Mouse (Mus musculus) fat pad, adult 2 months (tissue): Measurements from ENCODE around the gene Olfr1102.

Source experiments
- DNase-seq: peaks from one replicate; pipeline ENCODE4 v3.0.0-alpha.2; 2011; ENCODE audit warnings: low read depth, low spot score; ENCODE audit errors: extremely low read depth

Gene Olfr1102

DNA sequence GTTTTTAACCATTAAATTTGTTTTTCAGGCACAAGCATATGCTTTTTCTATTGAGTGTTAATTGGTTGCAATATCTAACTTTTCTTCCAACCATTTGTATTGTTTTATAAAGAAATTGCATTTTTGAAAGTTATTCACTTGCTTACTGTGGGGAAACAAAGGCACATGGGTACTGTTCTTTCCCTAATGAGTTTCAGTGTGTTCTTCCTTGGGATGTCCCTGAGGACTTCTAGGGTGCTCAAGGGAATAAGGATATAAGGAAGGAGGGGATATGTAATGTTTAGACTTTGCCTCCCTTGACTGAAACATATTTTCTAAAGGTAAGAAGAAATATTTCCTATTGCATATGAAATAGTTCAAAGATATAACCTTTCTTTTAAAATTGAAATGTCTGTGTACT, at the start of gene Olfr1102:
Gene Olfr1102 (plus strand): TSS at position 301 of the 400 bp plus-strand sequence.
- no peak for DNase-seq

DNA sequence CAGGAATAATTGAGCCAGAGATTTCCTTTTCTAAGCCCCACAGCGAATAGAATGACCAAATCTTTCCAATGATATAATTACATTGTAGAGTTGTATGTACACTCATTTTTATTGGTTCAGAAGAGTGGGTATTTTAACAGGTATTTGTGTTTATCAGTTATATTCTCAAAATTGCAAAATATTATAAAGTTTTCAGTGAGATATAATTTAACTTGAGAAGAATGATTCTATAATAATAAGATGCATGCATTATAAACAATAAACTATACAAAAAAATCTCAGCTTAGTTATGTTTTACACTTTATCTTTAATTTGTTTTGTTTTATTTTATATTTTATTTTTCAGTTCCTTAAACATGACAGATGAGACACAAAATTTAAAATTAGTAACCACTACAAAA, 37.6 kb upstream of the Olfr1102 start, which contains the start of gene Olfr1099:
Gene Olfr1099 (minus strand): TSS at position 101 of the 400 bp plus-strand sequence.
- no peak for DNase-seq

DNA sequence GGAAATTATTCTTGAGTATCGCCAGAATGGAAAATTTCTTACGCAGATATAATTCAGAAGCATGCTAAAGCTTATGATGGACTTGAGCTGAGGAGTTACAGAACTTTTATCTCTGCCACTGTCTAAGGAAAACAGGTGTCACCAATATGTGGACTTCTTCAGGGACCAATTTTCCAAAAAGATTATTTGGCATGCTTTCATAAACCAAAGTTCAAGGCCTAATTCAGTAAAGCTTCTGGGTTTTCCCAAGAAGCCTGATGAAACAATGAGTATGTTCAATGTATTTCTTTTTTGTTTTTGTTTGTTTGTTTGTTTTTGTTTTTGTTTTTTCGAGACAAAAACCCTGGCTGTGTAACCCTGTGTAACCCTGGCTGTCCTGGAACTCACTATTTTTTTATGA, 18.3 kb upstream of the Olfr1102 start, which contains the start of gene Olfr1100:
Gene Olfr1100 (minus strand): TSS at position 101 of the 400 bp plus-strand sequence.
- no peak for DNase-seq

DNA sequence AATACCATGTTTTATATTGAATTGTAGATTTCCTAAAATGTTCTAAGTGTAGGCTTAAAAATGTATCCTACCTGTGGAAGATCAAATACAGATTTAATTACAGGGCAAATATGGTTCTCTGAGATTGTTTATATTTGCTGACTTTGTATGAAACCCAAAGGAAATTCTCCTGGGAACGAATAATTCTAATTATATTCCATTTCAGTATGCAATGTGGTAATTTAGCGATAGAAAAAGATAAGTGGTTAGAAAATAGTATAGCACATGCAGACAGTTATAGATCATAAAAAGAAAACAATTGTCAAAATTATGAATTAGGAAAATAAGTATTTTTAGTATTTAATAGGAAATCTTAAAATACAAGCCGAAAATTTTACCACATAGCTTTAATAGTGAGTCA, 7.1 kb upstream of the Olfr1102 start, which contains the start of gene Olfr1101:
Gene Olfr1101 (minus strand): TSS at position 101 of the 400 bp plus-strand sequence.
- DNase-seq = no peak

DNA sequence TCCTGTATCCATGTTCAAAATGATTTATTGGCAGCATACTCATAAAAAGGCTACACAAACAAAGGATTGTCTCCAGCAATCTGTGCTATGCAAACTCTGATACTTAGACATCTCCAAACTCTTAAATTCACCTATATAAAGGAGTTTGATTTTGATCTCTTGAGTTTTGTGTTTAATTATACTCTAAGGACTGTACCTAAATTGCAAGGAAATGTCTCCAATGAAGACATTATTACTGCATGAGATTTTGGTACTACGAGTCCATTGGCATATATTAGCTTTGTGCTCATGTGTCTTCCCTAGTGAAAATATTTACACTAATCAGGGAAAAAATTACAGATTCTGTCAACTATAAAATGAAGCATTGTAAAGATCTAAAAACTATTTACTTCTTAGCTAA, 28.8 kb downstream of the Olfr1102 start, which contains the start of gene Olfr1104:
Gene Olfr1104 (minus strand): TSS at position 101 of the 400 bp plus-strand sequence.
- no peak for DNase-seq

DNA sequence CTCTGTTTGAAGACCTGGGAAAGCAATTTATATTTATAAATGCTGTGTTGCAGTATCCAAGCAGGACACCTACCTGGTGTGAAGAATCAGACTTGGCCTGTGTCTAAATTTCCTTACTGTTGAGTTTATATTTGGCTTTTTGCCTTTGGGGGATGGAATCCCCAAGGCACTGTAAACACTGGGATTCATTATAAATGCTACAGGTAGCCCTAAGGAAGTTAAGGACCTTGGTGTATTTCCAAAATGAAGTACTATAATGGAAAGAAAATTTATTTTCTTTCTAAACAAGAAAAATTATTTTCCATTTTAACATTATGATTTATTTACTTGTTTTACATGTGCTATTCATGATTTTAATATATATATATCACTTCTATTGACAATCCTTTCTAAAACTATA, 38.2 kb downstream of the Olfr1102 start, which contains the start of gene Olfr1105:
Gene Olfr1105 (minus strand): TSS at position 101 of the 400 bp plus-strand sequence.
- no peak for DNase-seq

DNA sequence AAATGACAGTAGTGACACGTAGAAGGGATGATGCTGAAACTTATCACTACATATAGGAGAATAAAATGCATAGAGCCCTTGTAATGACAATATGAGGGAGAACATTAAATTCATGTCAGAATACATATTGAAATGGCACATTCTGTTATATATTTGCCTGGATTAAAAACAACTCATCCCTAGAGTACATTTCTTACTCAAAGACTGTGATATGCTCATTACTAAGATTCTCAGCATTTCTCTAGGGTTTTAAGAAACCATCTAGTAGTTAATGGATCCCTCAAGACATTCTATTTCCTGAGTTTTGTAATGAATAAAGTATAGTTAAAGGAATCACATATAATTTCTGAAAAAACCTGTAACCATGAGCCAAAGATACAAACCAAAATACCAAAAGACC, 54.0 kb downstream of the Olfr1102 start, which contains the start of gene Olfr1106:
Gene Olfr1106 (minus strand): TSS at position 101 of the 400 bp plus-strand sequence.
- no peak for DNase-seq
